Mouse (Mus musculus) cortical plate, adult 2 months (tissue): ENCODE measurements around the gene Pdgfa.

Experiments
- CTCF ChIP-seq: fragments of 200-500 bp; IDR thresholded peaks from 2 replicates; pipeline ENCODE4 v1.5.1; 2011; ENCODE audit warnings: mild to moderate bottlenecking, control low read depth, low read length; ENCODE audit not compliant: insufficient read depth; ENCODE audit errors: extremely low read depth
- POLR2A ChIP-seq: fragments of 200-500 bp; IDR thresholded peaks from 2 replicates; pipeline ENCODE4 v1.6.1; 2011; ENCODE audit warnings: mild to moderate bottlenecking, low read length, control low read depth; ENCODE audit not compliant: insufficient read depth; ENCODE audit errors: extremely low read depth

GRCm38 (mm10) chr5:138971405-138971804 is 25.8 kb downstream of the Pdgfa start:
- no peak for TF ChIP-seq CTCF
- TF ChIP-seq POLR2A, result no peak
